Mouse (Mus musculus) heart, embryonic 13.5 days (tissue): ENCODE data around the gene Cdh8. TPM values are rescaled to one million over a fixed set of nuclear protein-coding genes. Genes with fewer than 3 reads are reported as not detected.

ENCODE experiments used
- ATAC-seq: fragments of 200-750 bp; cut with Nextera tagmentation; 2 replicates; pipeline ENCODE4 v1.8.0; 2017; ENCODE audit warnings: moderate TSS enrichment; ENCODE audit not compliant: insufficient number of reproducible peaks, low FRiP score, low TSS enrichment; ENCODE audit errors: extremely low read depth
- H3K27ac ChIP-seq: fragments of 300-500 bp; sonication (generic); replicated peaks from 2 replicates; pipeline ENCODE4 v1.5.1; 2015; ENCODE audit warnings: moderate library complexity, mild to moderate bottlenecking, inconsistent platforms
- H3K27me3 ChIP-seq: fragments of 300-500 bp; sonication (generic); replicated peaks from 2 replicates; pipeline ENCODE4 v1.6.1; 2015; ENCODE audit warnings: mild to moderate bottlenecking, inconsistent platforms
- H3K36me3 ChIP-seq: fragments of 300-500 bp; sonication (generic); 2 replicates; pipeline ENCODE4 v1.6.1; 2015; ENCODE audit warnings: mild to moderate bottlenecking, inconsistent platforms
- H3K4me1 ChIP-seq: fragments of 300-500 bp; sonication (generic); 2 replicates; pipeline ENCODE4 v1.6.1; 2015; ENCODE audit warnings: inconsistent platforms
- H3K4me2 ChIP-seq: fragments of 300-500 bp; sonication (generic); 2 replicates; pipeline ENCODE4 v1.6.1; 2015; ENCODE audit warnings: inconsistent platforms, mild to moderate bottlenecking, moderate library complexity
- H3K4me3 ChIP-seq: fragments of 300-500 bp; sonication (generic); 2 replicates; pipeline ENCODE4 v1.5.1; 2015; ENCODE audit warnings: moderate library complexity, mild to moderate bottlenecking, inconsistent platforms
- H3K9ac ChIP-seq: fragments of 300-500 bp; sonication (generic); 2 replicates; pipeline ENCODE4 v1.6.1; 2015; ENCODE audit warnings: inconsistent platforms, mild to moderate bottlenecking, moderate library complexity
- H3K9me3 ChIP-seq: fragments of 300-500 bp; sonication (generic); 2 replicates; pipeline ENCODE4 v1.6.1; 2016; ENCODE audit warnings: inconsistent platforms
- WGBS: fragments of 180-500 bp; shearing (Covaris S2); methylation state at CpG from one replicate; pipeline ENCODE4 v1.1.7; 2015; ENCODE audit warnings: mixed read lengths; 5-methylcytosine and 5-hydroxymethylcytosine counted together
- polyA plus RNA-seq: library from polyadenylated mRNA; unstranded; fragments of >200 nt; fragmentation: Nextera tagmentation; extraction: Ambion mirVana; gene quantifications from 2 replicates; pipeline ENCODE4 v1.2.1, GENCODE M21; 2015

The Cdh8 gene
- polyA plus RNA-seq, 1 experiment from 2014 or later: 1.6 TPM

DNA sequence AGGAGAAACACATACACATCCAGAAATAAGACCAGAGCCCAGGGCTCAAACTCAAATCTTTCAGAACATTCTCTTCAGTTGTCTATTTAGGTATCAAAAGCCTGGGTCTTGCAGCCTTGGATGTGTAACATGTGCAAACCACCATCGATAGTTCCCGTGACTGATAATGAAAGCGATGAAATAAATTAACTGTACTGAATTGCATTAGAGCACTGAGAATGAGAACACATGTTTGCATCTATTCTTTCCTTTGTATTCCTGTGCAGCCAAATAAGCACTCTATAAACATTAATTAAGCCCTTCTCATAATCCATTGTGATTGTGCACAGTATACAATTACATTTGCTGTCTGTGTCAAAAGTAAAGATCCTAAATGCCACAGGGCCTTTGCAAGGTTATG, 47.1 kb downstream of the Cdh8 start:
- H3K4me1 ChIP-seq: no peaks in the 10 kb centered on the region
- no peak for ATAC-seq
- 83% methylated on average over 3 of the region's 3 CpGs for WGBS
- H3K4me2 ChIP-seq: no peak overlapping the region
- H3K9ac ChIP-seq: no peak overlapping the region
- no peak overlapping the region for H3K4me3 ChIP-seq
- H3K9me3 ChIP-seq: no peaks in the 10 kb centered on the region
- H3K27me3 ChIP-seq: no peaks in the 10 kb centered on the region
- H3K36me3 ChIP-seq: no peaks in the 10 kb centered on the region
- no peak overlapping the region for H3K27ac ChIP-seq

- no peaks in the 10 kb centered on the region for H3K27me3 ChIP-seq
- H3K36me3 ChIP-seq: no peaks in the 10 kb centered on the region
- no peak overlapping the region for H3K9ac ChIP-seq
- no peak overlapping the region for H3K27ac ChIP-seq
- no peak overlapping the region for H3K4me2 ChIP-seq
- no peaks in the 10 kb centered on the region for H3K4me1 ChIP-seq
- ATAC-seq: no peak
- no peaks in the 10 kb centered on the region for H3K9me3 ChIP-seq
- H3K4me3 ChIP-seq: no peak overlapping the region
- WGBS: 79% methylated on average over 7 of the region's 7 CpGs
Measured at GRCm38 (mm10) chr8:99368449-99368848, 47.8 kb downstream of the Cdh8 start.

DNA sequence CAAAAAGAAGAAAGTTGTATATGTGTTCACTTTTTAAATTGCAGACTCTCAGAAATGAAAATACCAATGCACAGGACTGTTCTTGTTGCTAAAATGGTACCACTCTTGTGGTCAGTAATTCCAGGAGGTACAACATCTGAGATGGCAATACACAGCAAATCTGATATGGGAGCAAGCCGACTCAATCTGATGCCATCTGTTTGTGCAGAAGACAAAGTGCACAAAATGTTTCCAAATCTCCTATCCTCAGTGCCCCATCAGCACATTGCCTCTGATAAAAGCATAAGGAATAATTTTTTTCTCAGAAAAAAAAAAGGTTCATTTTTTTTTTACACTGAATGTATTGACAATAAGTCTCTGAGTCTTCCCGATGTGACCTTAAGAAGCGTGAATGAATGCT, 62.3 kb downstream of the Cdh8 start:
- ATAC-seq: no peak
- 80% methylated on average over 3 of the region's 3 CpGs for WGBS
- H3K4me1 ChIP-seq: no peaks in the 10 kb centered on the region
- H3K27me3 ChIP-seq: no peaks in the 10 kb centered on the region
- H3K27ac ChIP-seq: no peak overlapping the region
- H3K4me3 ChIP-seq: no peak overlapping the region
- no peak overlapping the region for H3K4me2 ChIP-seq
- no peaks in the 10 kb centered on the region for H3K36me3 ChIP-seq
- H3K9me3 ChIP-seq: no peaks in the 10 kb centered on the region
- H3K9ac ChIP-seq: no peak overlapping the region

DNA sequence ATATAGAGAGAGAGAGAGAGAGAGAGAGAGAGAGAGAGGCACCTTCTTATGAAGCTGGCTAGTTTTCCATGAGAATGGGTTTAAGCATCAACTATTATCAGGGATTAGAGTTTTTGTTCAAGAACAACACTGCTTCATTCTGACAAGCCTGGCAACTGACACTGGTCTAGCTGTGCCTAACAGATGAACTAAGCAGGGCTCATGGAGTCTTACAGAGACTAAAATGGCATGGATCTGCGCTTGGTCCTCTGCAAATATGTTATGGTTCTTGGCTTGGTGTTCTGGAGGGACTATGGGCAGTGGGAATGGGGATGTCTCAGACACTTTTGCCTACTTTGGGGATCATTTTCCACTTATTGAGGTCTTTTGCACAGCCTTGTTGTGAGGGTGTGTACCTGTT, 63.0 kb downstream of the Cdh8 start:
- 82% methylated on average over 1 of the region's 1 CpGs for WGBS
- no peaks in the 10 kb centered on the region for H3K4me1 ChIP-seq
- H3K27ac ChIP-seq: no peak overlapping the region
- no peak overlapping the region for H3K9ac ChIP-seq
- H3K27me3 ChIP-seq: no peaks in the 10 kb centered on the region
- H3K4me3 ChIP-seq: no peak overlapping the region
- no peak for ATAC-seq
- H3K9me3 ChIP-seq: no peaks in the 10 kb centered on the region
- no peaks in the 10 kb centered on the region for H3K36me3 ChIP-seq
- no peak overlapping the region for H3K4me2 ChIP-seq

DNA sequence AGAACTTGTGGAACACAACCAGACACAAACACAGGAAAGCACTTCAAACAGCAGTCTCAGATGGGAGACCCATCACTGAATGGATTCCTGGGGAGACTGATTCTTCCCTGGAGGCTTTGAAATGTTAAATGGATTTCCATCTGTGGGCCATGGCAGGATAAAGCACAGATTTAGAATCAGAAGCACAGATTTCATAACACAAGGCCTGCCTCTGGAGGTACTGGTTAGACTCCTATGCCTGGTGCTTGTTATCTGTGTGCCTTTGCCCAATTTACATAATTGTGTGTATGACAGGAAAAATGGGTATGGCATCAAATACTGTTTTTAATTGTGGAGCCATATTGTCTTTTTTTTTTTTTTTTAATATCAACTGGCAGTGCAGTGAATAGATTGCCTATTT, 66.8 kb downstream of the Cdh8 start:
- Histone ChIP-seq H3K27me3 (no peaks in the 10 kb centered on the region), H3K4me3 (no peak overlapping the region), H3K27ac (no peak overlapping the region), H3K4me2 (no peak overlapping the region), H3K9me3 (no peaks in the 10 kb centered on the region), H3K36me3 (no peaks in the 10 kb centered on the region), H3K9ac (no peak overlapping the region), H3K4me1 (peaks cover 8% of the 10 kb centered on the region; the same call in 1 of the 2 replicates)
- ATAC-seq: no peak

GRCm38 (mm10) chr8:99348618-99349017, 67.7 kb downstream of the Cdh8 start:
- Histone ChIP-seq H3K9me3 (no peaks in the 10 kb centered on the region), H3K4me3 (no peak overlapping the region), H3K36me3 (no peaks in the 10 kb centered on the region), H3K9ac (no peak overlapping the region), H3K4me2 (no peak overlapping the region), H3K27me3 (no peaks in the 10 kb centered on the region), H3K27ac (no peak overlapping the region), H3K4me1 (peaks cover 8% of the 10 kb centered on the region; the same call in 1 of the 2 replicates)
- WGBS: 76% methylated on average over 3 of the region's 3 CpGs
- ATAC-seq: no peak

DNA sequence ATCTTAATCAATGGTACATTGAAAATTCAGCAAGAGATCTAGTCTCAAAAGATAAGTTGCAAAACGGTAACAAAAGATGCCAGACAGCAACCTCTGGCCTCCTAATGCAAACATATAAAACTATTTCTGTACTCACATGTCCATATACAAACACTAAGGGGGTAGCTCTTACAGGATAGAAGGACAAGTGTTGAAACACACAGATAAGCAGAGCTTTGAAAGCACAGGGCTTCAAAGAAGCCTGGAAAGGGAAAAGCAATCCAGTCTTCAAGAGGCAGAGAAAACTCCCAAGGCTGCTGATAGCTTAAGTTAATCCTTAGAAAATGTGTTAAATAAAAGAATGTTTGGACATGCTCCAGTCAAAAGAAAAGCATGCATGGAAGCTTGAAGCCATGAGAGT, 77.0 kb downstream of the Cdh8 start:
- H3K4me1 ChIP-seq: peaks cover 8% of the 10 kb centered on the region; the same call in 1 of the 2 replicates
- no peak overlapping the region for H3K27ac ChIP-seq
- H3K9ac ChIP-seq: no peak overlapping the region
- WGBS: 14% methylated on average over 1 of the region's 1 CpGs
- H3K27me3 ChIP-seq: no peaks in the 10 kb centered on the region
- no peaks in the 10 kb centered on the region for H3K9me3 ChIP-seq
- H3K4me3 ChIP-seq: no peak overlapping the region
- ATAC-seq: no peak
- no peaks in the 10 kb centered on the region for H3K36me3 ChIP-seq
- H3K4me2 ChIP-seq: no peak overlapping the region

DNA sequence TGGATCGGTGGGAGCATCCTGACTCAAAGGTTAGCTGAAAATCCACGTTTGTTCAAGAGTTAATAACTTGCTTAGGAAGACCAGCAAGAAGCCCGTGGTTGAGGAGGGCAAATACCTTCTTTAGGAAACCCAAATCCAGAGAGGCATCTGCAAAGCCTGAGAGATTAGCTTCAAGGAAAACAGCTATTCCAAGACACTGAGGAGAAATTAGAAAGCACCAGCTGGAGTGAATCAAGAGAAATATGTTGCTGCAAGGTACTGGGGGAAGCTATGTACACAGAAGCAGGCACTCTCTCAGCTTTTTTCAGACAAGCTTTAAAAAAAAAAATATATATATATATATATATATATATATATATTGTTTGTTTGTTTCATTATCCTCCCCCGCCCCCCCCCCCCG, 88.7 kb downstream of the Cdh8 start:
- no peaks in the 10 kb centered on the region for H3K36me3 ChIP-seq
- H3K4me1 ChIP-seq: no peaks in the 10 kb centered on the region
- ATAC-seq: no peak
- 65% methylated on average over 5 of the region's 5 CpGs for WGBS
- H3K27me3 ChIP-seq: no peaks in the 10 kb centered on the region
- H3K27ac ChIP-seq: no peak overlapping the region
- H3K4me2 ChIP-seq: no peak overlapping the region
- H3K9ac ChIP-seq: no peak overlapping the region
- H3K9me3 ChIP-seq: no peaks in the 10 kb centered on the region
- no peak overlapping the region for H3K4me3 ChIP-seq

DNA sequence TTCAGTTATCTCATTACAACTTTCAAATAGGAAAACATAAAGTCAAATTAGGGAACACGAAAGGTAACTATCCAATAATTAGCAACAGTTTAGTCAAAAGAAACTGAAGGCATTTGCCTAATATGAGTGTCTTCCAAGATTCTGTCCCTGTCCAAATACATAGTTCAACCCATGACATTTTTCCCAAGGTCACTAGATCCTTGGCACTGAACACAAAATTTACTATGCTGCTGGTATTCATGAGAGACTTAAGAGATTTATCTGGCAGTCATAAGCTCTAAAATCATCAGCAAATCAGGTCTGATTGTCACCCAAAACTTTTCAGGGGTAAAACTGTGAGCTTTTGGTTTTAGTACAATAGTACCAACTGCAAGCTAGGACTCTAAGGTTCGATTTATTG, 101.7 kb downstream of the Cdh8 start:
- ATAC-seq: no peak
- no peak overlapping the region for H3K4me3 ChIP-seq
- no peak overlapping the region for H3K4me2 ChIP-seq
- no peaks in the 10 kb centered on the region for H3K27me3 ChIP-seq
- no peak overlapping the region for H3K9ac ChIP-seq
- H3K9me3 ChIP-seq: no peaks in the 10 kb centered on the region
- no peaks in the 10 kb centered on the region for H3K36me3 ChIP-seq
- no peak overlapping the region for H3K27ac ChIP-seq
- WGBS: 75% methylated on average over 2 of the region's 2 CpGs
- H3K4me1 ChIP-seq: no peaks in the 10 kb centered on the region

GRCm38 (mm10) chr8:99304184-99304583, 112.1 kb downstream of the Cdh8 start:
- Histone ChIP-seq H3K27me3 (no peaks in the 10 kb centered on the region), H3K9me3 (no peaks in the 10 kb centered on the region), H3K9ac (no peak overlapping the region), H3K4me3 (no peak overlapping the region), H3K4me2 (no peak overlapping the region), H3K4me1 (no peaks in the 10 kb centered on the region), H3K36me3 (no peaks in the 10 kb centered on the region), H3K27ac (no peak overlapping the region)
- ATAC-seq: no peak
- 72% methylated on average over 4 of the region's 4 CpGs for WGBS

DNA sequence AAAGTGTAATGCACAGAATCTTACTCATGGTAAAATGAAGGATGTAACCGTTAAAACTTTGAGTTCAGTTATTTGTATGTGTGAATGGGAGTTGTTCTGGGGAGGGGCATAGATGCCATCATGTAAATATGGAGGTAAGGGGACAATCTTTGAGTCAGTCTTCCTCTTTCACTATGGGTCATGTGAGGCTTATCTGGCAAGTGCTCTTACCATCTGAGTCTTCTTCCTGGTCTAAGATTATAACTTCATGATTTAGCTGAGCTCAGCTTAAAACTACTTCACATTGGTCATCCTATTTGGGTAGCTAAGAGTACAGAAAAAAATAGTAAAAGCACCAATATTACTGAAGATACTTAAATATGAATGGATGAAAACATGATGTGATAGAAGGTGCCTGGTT, 126.1 kb downstream of the Cdh8 start:
- Histone ChIP-seq H3K36me3 (no peaks in the 10 kb centered on the region), H3K27ac (no peak overlapping the region), H3K9ac (no peak overlapping the region), H3K27me3 (no peaks in the 10 kb centered on the region), H3K4me1 (no peaks in the 10 kb centered on the region), H3K4me3 (no peak overlapping the region), H3K4me2 (no peak overlapping the region), H3K9me3 (no peaks in the 10 kb centered on the region)
- WGBS: 88% methylated on average over 1 of the region's 1 CpGs
- ATAC-seq: no peak

DNA sequence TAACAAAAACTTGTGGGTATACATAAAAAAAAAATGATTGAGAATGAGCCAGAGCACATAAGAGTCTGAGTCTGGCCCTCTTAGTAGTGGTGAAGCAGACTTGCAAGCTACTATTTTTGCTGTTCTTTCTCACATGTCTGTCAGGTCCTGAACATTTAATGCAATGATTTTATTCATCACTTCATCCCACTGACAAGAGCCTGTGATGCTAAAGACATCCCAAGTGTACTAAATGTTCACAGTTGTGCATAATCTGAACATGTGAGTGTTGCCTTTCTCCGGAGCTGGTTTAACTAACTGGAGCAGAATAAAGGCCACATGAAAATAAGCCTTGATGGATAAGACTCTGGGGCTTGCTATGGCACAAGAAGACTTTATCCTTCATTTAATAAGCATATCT, 131.2 kb downstream of the Cdh8 start:
- Histone ChIP-seq H3K27me3 (no peaks in the 10 kb centered on the region), H3K27ac (no peak overlapping the region), H3K9me3 (no peaks in the 10 kb centered on the region), H3K36me3 (no peaks in the 10 kb centered on the region), H3K9ac (no peak overlapping the region), H3K4me1 (no peaks in the 10 kb centered on the region), H3K4me3 (no peak overlapping the region), H3K4me2 (no peak overlapping the region)
- 83% methylated on average over 1 of the region's 1 CpGs for WGBS
- ATAC-seq: no peak

DNA sequence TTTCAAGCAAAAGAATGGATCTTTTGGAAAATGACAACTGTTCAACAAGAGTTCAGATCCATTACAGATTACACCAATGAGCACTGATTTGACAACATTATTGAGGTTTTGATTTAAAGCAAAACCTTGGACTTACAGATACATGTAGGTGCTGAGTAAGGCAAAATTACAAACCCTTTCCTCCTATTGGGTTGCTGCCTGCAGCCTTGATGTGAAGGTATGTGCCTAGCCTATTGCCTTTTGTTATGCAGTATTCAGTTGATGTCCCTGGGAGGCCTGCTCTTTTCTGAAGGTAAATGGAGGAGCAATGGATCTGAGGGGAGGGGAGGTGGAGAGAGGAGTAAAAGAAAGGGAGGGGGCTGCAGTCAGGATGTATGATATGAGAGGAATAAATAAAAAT, 135.9 kb downstream of the Cdh8 start:
- Histone ChIP-seq H3K4me1 (no peaks in the 10 kb centered on the region), H3K36me3 (no peaks in the 10 kb centered on the region), H3K4me3 (no peak overlapping the region), H3K27me3 (no peaks in the 10 kb centered on the region), H3K9me3 (no peaks in the 10 kb centered on the region), H3K9ac (no peak overlapping the region), H3K4me2 (no peak overlapping the region), H3K27ac (no peak overlapping the region)
- ATAC-seq: no peak
